Mouse (Mus musculus) forebrain, embryonic 11.5 days (tissue): ENCODE data around the gene Hist1h2bg. TPM values are rescaled to one million over a fixed set of nuclear protein-coding genes. Genes with fewer than 3 reads are reported as not detected.

Experiments
- ATAC-seq: fragments of 200-750 bp; cut with Nextera tagmentation; replicated peaks from 2 replicates; pipeline ENCODE4 v1.8.0; 2017; ENCODE audit warnings: moderate TSS enrichment; ENCODE audit not compliant: low FRiP score
- DNase-seq: peaks from one replicate; pipeline ENCODE4 v3.0.0-alpha.2; 2017; ENCODE audit warnings: low spot score
- H3K27ac ChIP-seq: fragments of 300-500 bp; sonication (generic); 2 replicates; pipeline ENCODE4 v1.5.1; 2014; ENCODE audit warnings: low read depth, low read length
- H3K27me3 ChIP-seq: fragments of 300-500 bp; sonication (generic); 2 replicates; pipeline ENCODE4 v1.6.1; 2014; ENCODE audit warnings: mild to moderate bottlenecking, low read length, mixed read lengths; ENCODE audit not compliant: control insufficient read depth, insufficient read depth
- H3K36me3 ChIP-seq: fragments of 300-500 bp; sonication (generic); 2 replicates; pipeline ENCODE4 v1.6.1; 2014; ENCODE audit warnings: mild to moderate bottlenecking, low read length, moderate library complexity, mixed read lengths; ENCODE audit not compliant: control insufficient read depth, insufficient read depth
- H3K4me1 ChIP-seq: fragments of 300-500 bp; sonication (generic); replicated peaks from 2 replicates; pipeline ENCODE4 v1.6.1; 2014; ENCODE audit warnings: low read length, mixed read lengths; ENCODE audit not compliant: control insufficient read depth, insufficient read depth
- H3K4me2 ChIP-seq: fragments of 300-500 bp; sonication (generic); 2 replicates; pipeline ENCODE4 v1.6.1; 2014; ENCODE audit warnings: low read depth, mild to moderate bottlenecking, low read length, moderate library complexity, mixed read lengths; ENCODE audit not compliant: severe bottlenecking
- H3K4me3 ChIP-seq: fragments of 300-500 bp; sonication (generic); 2 replicates; pipeline ENCODE4 v1.5.1; 2014; ENCODE audit warnings: low read depth, low read length
- H3K9ac ChIP-seq: fragments of 300-500 bp; sonication (generic); 2 replicates; pipeline ENCODE4 v1.6.1; 2014; ENCODE audit warnings: low read length
- H3K9me3 ChIP-seq: fragments of 300-500 bp; sonication (generic); 2 replicates; pipeline ENCODE4 v1.6.1; 2016; ENCODE audit warnings: low read length, mixed read lengths; ENCODE audit not compliant: control insufficient read depth
- whole genome bisulfite sequencing: fragments of 180-500 bp; shearing (Covaris S2); extraction: QIAGEN DNeasy Blood & Tissue Kit; methylation state at CpG from one replicate; pipeline ENCODE4 v1.1.7; 2014; 5-methylcytosine and 5-hydroxymethylcytosine counted together
- polyA plus RNA-seq: library from polyadenylated mRNA; unstranded; fragments of >200 nt; fragmentation: Nextera tagmentation; extraction: Ambion mirVana; gene quantifications from 2 replicates; pipeline ENCODE4 v1.2.1, GENCODE M21; 2014

Gene Hist1h2bg
- polyA plus RNA-seq = 7.4 and 10.0 TPM in 2 replicates

- Histone ChIP-seq H3K27me3 (no peaks in the 10 kb centered on the region), H3K4me1 (peaks cover 7% of the 10 kb centered on the region; the same call in 1 of the 2 replicates), H3K9ac (peak within 1 kb of the TSS; percentile 72), H3K36me3 (no peaks in the 10 kb centered on the region), H3K27ac (peak within 1 kb of the TSS; percentile 96), H3K4me2 (peak within 1 kb of the TSS; percentile 66), H3K9me3 (no peaks in the 10 kb centered on the region), H3K4me3 (peak within 1 kb of the TSS; percentile 45)
- 0% methylated on average over 18 of the region's 18 CpGs for WGBS
- peak; percentile 83 for DNase-seq
- peak; percentile 89 for ATAC-seq
Measured at GRCm38 (mm10) chr13:23571022-23571503, at the start of gene Hist1h2bg, which contains the start of gene Hist1h2ae. Gene Hist1h2bg (plus strand): TSS chr13:23571396. Gene Hist1h2ae (minus strand): TSS chr13:23571220.

- Histone ChIP-seq H3K4me2 (no peak overlapping the region), H3K36me3 (no peaks in the 10 kb centered on the region), H3K4me1 (0 out of 2 replicates have a peak, but pooled peaks cover 2% of the 10 kb centered on the region), H3K9me3 (no peaks in the 10 kb centered on the region), H3K4me3 (no peak overlapping the region), H3K9ac (no peak overlapping the region), H3K27me3 (no peaks in the 10 kb centered on the region), H3K27ac (no peak overlapping the region)
- DNase-seq (peak; percentile 84), ATAC-seq (no peak)
- under 1% methylated on average over 14 of the region's 14 CpGs for WGBS
Measured at GRCm38 (mm10) chr13:23521703-23522102, 49.5 kb upstream of the Hist1h2bg start.

GRCm38 (mm10) chr13:23523976-23524375 is 47.2 kb upstream of the Hist1h2bg start:
- Histone ChIP-seq H3K4me2 (no peak overlapping the region), H3K9me3 (no peaks in the 10 kb centered on the region), H3K4me1 (0 out of 2 replicates have a peak, but pooled peaks cover 2% of the 10 kb centered on the region), H3K27me3 (no peaks in the 10 kb centered on the region), H3K9ac (no peak overlapping the region), H3K4me3 (no peak overlapping the region), H3K36me3 (no peaks in the 10 kb centered on the region), H3K27ac (no peak overlapping the region)
- no peak for DNase-seq
- 60% methylated on average over 5 of the region's 5 CpGs for WGBS
- ATAC-seq = no peak

- 6% methylated on average over 5 of the region's 5 CpGs for WGBS
- Histone ChIP-seq H3K4me3 (no peak overlapping the region), H3K9me3 (no peaks in the 10 kb centered on the region), H3K36me3 (no peaks in the 10 kb centered on the region), H3K27ac (no peak overlapping the region), H3K4me2 (no peak overlapping the region), H3K4me1 (0 out of 2 replicates have a peak, but pooled peaks cover 2% of the 10 kb centered on the region), H3K27me3 (no peaks in the 10 kb centered on the region), H3K9ac (no peak overlapping the region)
- DNase-seq = peak; percentile 94
- ATAC-seq = peak; percentile 48; the same call in 1 of the 2 replicates
Measured at GRCm38 (mm10) chr13:23524654-23525053, 46.5 kb upstream of the Hist1h2bg start.

GRCm38 (mm10) chr13:23525901-23526300 is 45.3 kb upstream of the Hist1h2bg start:
- peak; percentile 72 for DNase-seq
- peak overlapping the region; percentile 45 for H3K4me2 ChIP-seq
- no peak overlapping the region for H3K27ac ChIP-seq

GRCm38 (mm10) chr13:23526312-23526711 is 44.9 kb upstream of the Hist1h2bg start:
- Histone ChIP-seq H3K9ac (peak overlapping the region; percentile 31; the same call in 1 of the 2 replicates), H3K4me1 (0 out of 2 replicates have a peak, but pooled peaks cover 2% of the 10 kb centered on the region), H3K27ac (0 out of 2 replicates have a peak overlapping the region, but pooled peaks have one; percentile 25), H3K9me3 (no peaks in the 10 kb centered on the region), H3K36me3 (no peaks in the 10 kb centered on the region), H3K4me2 (peak overlapping the region; percentile 45), H3K27me3 (no peaks in the 10 kb centered on the region), H3K4me3 (peak overlapping the region; percentile 31)
- DNase-seq (peak; percentile 94), ATAC-seq (peak; percentile 47)
- under 1% methylated on average over 17 of the region's 17 CpGs for WGBS

More at GRCm38 (mm10) chr13:23525901-23526300, 45.3 kb upstream of the Hist1h2bg start:
- ATAC-seq = no peak
- Histone ChIP-seq H3K27me3 (no peaks in the 10 kb centered on the region), H3K9me3 (no peaks in the 10 kb centered on the region), H3K4me1 (0 out of 2 replicates have a peak, but pooled peaks cover 2% of the 10 kb centered on the region), H3K36me3 (no peaks in the 10 kb centered on the region), H3K9ac (peak overlapping the region; percentile 37), H3K4me3 (peak overlapping the region; percentile 31)
- 2% methylated on average over 10 of the region's 10 CpGs for WGBS

- H3K4me2 ChIP-seq = 0 out of 2 replicates have a peak overlapping the region, but pooled peaks have one; percentile 18
- no peak for DNase-seq
Measured at GRCm38 (mm10) chr13:23529005-23529404, 42.2 kb upstream of the Hist1h2bg start.

GRCm38 (mm10) chr13:23529480-23530165 is 41.6 kb upstream of the Hist1h2bg start:
- peak overlapping the region; percentile 57 for H3K4me3 ChIP-seq
- H3K36me3 ChIP-seq = no peaks in the 10 kb centered on the region
- H3K9me3 ChIP-seq = no peaks in the 10 kb centered on the region
- peak overlapping the region; percentile 99 for H3K27ac ChIP-seq
- WGBS = 36% methylated on average over 2 of the region's 2 CpGs
- peaks cover 5% of the 10 kb centered on the region; the same call in 1 of the 2 replicates for H3K4me1 ChIP-seq
- peak overlapping the region; percentile 96 for H3K9ac ChIP-seq
- peak overlapping the region; percentile 52 for H3K4me2 ChIP-seq
- DNase-seq (no peak), ATAC-seq (no peak)
- no peaks in the 10 kb centered on the region for H3K27me3 ChIP-seq

More at GRCm38 (mm10) chr13:23529005-23529404, 42.2 kb upstream of the Hist1h2bg start:
- no peaks in the 10 kb centered on the region for H3K9me3 ChIP-seq
- H3K4me3 ChIP-seq = no peak overlapping the region
- peak overlapping the region; percentile 8; the same call in 1 of the 2 replicates for H3K9ac ChIP-seq
- WGBS = 88% methylated on average over 5 of the region's 5 CpGs
- H3K27me3 ChIP-seq = no peaks in the 10 kb centered on the region
- peaks cover 5% of the 10 kb centered on the region; the same call in 1 of the 2 replicates for H3K4me1 ChIP-seq
- ATAC-seq = no peak
- no peaks in the 10 kb centered on the region for H3K36me3 ChIP-seq
- no peak overlapping the region for H3K27ac ChIP-seq
